Mouse (Mus musculus): ENCODE measurements around the gene Nfkb2. TPM values are rescaled to one million over a fixed set of nuclear protein-coding genes. Genes with fewer than 3 reads are reported as not detected.

The Nfkb2 gene
- total RNA-seq, 2 experiments from 2014 or later = 0.96 to 2.8 TPM

Other genes with a start within 250 kb of the Nfkb2 start
- 12.7 and 16.9 TPM in 2 replicates for gene Nolc1, start 228.5 kb upstream of the Nfkb2 start, total RNA-seq (2015; ENCODE audit: low replicate concordance)
- 25.9 and 31.9 TPM in 2 replicates for gene Nolc1, start 228.5 kb upstream of the Nfkb2 start, total RNA-seq (2017; ENCODE audit: low replicate concordance)
- not detected in 2 replicates for gene Elovl3, start 172.4 kb upstream of the Nfkb2 start, total RNA-seq (2015; ENCODE audit: low replicate concordance)
- gene Elovl3, start 172.4 kb upstream of the Nfkb2 start, total RNA-seq (2017; ENCODE audit: low replicate concordance) = not detected in 2 replicates
- not detected in 2 replicates for gene Pitx3, start 156.0 kb upstream of the Nfkb2 start, total RNA-seq (2015; ENCODE audit: low replicate concordance)
- gene Pitx3, start 156.0 kb upstream of the Nfkb2 start, total RNA-seq (2017; ENCODE audit: low replicate concordance) = not detected in 2 replicates
- gene Gbf1, start 151.8 kb upstream of the Nfkb2 start, total RNA-seq (2015; ENCODE audit: low replicate concordance) = 22.8 and 22.9 TPM in 2 replicates
- 18.1 and 21.0 TPM in 2 replicates for gene Gbf1, start 151.8 kb upstream of the Nfkb2 start, total RNA-seq (2017; ENCODE audit: low replicate concordance)
- 0.63 TPM in 1 of 2 replicates, not detected in the other for gene Psd, start 22.8 kb downstream of the Nfkb2 start, total RNA-seq (2015; ENCODE audit: low replicate concordance)
- 0.70 TPM in 1 of 2 replicates, not detected in the other for gene Psd, start 22.8 kb downstream of the Nfkb2 start, total RNA-seq (2017; ENCODE audit: low replicate concordance)
- not detected in 2 replicates for gene Fbxl15, start 23.9 kb downstream of the Nfkb2 start, total RNA-seq (2015; ENCODE audit: low replicate concordance)
- gene Fbxl15, start 23.9 kb downstream of the Nfkb2 start, total RNA-seq (2017; ENCODE audit: low replicate concordance) = not detected in 2 replicates
- 8.1 and 8.4 TPM in 2 replicates for gene Cuedc2, start 34.4 kb downstream of the Nfkb2 start, total RNA-seq (2015; ENCODE audit: low replicate concordance)
- 23.6 and 39.4 TPM in 2 replicates for gene Cuedc2, start 34.4 kb downstream of the Nfkb2 start, total RNA-seq (2017; ENCODE audit: low replicate concordance)
- gene Mfsd13a, start 36.8 kb downstream of the Nfkb2 start, total RNA-seq (2015; ENCODE audit: low replicate concordance) = 5.4 and 9.6 TPM in 2 replicates
- 1.4 and 1.8 TPM in 2 replicates for gene Mfsd13a, start 36.8 kb downstream of the Nfkb2 start, total RNA-seq (2017; ENCODE audit: low replicate concordance)
- gene 2310034G01Rik, start 46.0 kb downstream of the Nfkb2 start, total RNA-seq (2015; ENCODE audit: low replicate concordance) = not detected in 2 replicates
- gene 2310034G01Rik, start 46.0 kb downstream of the Nfkb2 start, total RNA-seq (2017; ENCODE audit: low replicate concordance) = not detected in 2 replicates
- 16.5 and 21.5 TPM in 2 replicates for gene Actr1a, start 91.4 kb downstream of the Nfkb2 start, total RNA-seq (2015; ENCODE audit: low replicate concordance)
- gene Actr1a, start 91.4 kb downstream of the Nfkb2 start, total RNA-seq (2017; ENCODE audit: low replicate concordance) = 38.2 and 39.2 TPM in 2 replicates
- 3.8 and 10.8 TPM in 2 replicates for gene Sufu, start 92.6 kb downstream of the Nfkb2 start, total RNA-seq (2015; ENCODE audit: low replicate concordance)
- 1.1 and 1.2 TPM in 2 replicates for gene Sufu, start 92.6 kb downstream of the Nfkb2 start, total RNA-seq (2017; ENCODE audit: low replicate concordance)
- gene Trim8, start 197.4 kb downstream of the Nfkb2 start, total RNA-seq (2015; ENCODE audit: low replicate concordance) = 5.4 and 6.1 TPM in 2 replicates
- 2.0 and 6.4 TPM in 2 replicates for gene Trim8, start 197.4 kb downstream of the Nfkb2 start, total RNA-seq (2017; ENCODE audit: low replicate concordance)